Mouse (Mus musculus): ENCODE data around the gene Ccdc85b.
"Not testable (repeated sequence)": the region's sequence is repeated elsewhere in the genome, so short reads cannot be mapped to it uniquely, and the experiment has no call there.

The Ccdc85b gene

DNA sequence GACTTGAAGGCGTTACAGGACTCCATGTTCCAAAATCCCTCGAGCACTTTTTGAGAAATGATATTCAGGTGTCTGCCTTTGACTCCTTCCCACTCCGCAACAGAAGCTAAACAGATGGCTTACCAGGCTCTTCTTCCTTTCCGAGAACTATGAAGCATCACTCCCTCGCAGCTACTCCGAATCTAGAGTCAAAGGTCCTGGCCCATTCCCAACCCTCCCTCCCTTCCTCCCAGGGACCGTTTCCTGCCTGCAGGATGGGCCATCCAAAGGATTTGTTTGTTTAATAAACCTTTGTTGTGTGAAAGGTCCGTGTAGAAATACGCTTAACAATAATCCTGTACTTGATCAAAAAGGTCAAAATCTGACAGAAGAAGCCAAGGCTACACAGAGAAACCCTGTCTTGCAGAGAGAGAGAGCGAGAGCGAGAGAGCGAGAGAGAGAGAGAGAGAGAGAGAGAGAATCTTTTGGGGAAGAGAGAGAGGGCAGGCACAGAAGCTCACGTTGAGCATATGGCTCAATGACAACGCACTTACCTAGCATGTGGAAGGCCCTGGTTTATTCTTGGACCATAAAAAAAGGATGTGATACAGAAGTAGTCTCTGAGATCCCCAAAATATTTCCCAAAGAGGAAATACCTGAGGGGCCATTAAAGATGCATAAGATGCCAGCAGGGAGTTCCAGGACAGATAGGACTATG, at the start of gene Ccdc85b:
Gene Ccdc85b, minus strand, starts transcription at position 149 of the 697 bp plus-strand sequence.
- DNase-seq: no peak

DNA sequence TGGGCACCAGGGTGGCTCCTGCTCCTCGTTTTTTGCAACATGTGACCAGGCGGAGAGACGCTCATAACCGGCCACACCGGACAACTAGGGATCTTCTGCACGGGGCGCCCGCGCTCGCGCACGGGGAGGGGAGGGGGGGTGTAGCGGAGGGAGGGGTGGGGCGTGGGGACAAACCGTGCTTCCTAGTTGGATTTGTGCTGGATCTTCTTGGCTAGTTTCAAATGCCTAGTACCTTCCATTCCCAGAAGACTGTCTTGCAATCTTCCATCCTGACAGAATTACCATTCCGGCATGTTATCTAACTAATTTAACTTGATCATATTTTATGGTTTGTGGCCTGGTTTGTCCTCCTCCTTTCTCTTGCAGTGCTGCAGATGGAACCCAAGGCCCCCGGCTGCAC, 46.0 kb upstream of the Ccdc85b start, which contains the start of gene 1700020D05Rik:
Gene 1700020D05Rik, minus strand, starts transcription at position 101 of the 400 bp plus-strand sequence.
- DNase-seq: no peak

DNA sequence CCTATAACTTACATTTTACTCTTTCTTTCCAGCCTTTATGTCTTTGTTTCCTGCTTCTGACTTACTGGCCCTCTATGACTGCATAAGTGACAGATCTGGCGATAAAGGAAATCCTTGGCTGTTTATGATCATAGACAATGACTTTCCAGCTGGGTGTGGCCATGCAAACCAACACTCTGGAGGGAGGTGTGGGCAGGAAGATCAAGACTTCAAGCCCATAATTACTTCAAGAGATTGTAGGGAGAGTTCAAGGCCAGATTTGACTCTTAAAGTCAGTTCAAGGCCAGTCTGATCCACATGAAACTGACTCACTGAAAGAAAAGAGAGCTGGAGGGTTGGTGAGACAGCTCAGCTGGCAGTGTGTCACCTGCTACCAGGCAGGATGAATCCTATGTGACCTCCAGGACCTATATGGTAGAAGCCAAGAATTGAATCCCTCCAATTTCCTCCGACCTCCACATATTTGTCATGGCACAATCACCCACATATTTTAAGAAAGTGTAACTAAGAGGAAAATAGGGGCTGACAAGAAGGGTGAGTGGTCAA, 42.7 kb upstream of the Ccdc85b start:
- DNase-seq: no peak

DNA sequence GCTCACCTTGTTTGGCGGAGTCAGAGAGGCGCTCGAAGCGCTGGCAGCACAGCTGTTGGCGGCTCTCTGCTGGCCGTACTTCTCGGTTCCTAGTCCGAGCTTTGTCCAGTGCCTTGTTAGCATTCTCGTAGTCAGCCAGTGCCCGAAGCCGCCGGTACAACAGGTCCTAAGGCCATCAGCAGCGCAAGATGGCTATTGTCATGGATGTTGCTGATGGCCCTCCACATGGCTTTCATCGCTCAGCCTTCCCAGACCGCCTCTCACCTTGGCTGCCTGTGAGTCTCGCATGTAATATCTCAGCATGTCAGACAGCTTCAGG, 38.3 kb upstream of the Ccdc85b start:
- no peak for DNase-seq

DNA sequence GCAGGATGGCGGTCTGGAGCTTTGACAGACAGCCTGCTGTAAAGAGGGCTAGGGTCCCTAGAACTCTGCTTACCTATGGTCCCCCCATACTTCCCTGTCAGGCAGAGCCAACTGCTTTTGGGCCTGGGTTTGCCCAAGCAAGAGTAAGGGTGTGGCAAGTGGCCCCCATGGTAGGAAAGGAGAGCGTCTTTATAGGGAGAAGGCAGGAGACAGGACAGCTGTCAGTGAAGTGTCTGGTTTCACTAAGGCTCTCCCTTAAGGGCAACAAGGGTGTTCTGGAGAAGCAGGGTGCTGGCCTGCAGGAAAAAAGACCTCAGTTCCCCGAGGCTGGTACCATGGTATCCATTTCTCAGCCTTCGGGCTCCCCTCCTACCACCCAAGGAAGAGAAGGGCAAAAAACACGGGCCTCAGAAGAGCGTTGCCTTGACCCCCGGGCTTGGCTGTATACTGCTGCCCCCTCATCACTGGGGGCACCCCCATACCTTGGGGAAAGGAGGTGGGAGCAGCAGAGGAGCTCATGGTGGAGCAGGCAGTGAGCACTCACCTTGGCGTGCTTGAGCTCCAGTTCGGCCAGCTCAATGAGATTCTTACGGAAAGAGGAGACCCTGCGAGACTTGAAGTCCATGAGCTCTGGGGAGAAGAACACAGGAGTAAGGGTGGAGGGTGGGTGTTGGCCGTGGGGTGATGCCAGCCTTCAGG, 37.8 kb upstream of the Ccdc85b start:
- DNase-seq: no peak

DNA sequence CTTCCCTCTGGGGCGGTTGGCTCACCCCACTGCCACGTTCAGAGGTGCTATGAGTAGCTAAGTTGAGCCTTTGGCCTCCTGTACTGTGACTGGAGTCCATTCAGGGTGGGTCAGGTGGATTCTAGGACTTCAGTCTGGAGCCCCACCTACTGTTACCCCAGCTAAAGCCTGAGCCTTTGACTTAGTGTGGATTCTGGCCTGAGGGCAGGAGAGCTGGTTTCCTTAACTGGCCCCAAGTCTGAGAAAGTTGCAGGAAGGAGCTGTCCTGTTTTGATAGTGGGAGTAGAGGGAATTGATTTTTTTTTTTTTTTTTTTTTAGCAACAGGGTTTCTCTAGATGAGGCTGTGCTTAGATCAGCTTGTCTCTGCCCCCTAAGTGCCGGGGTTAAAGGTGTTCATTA, 36.6 kb upstream of the Ccdc85b start:
- DNase-seq: no peak

DNA sequence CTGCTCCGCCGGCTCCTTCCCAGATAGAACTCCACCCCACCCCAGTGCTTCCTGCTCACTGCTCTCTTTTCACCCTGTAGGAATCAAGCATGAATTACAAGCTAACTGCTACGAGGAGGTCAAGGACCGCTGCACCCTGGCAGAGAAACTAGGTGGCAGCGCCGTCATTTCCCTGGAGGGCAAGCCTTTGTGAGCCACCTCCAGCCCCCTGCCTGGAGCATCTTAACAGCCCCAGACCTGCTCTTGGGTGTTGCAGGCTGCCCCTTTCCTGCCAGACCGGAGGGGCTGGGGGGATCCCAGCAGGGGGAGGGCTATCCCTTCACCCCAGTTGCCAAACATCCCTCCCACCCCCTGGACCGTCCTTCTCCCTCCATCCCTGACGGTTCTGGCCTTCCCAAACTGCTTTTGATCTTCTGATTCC, 35.6 kb upstream of the Ccdc85b start:
- peak; percentile 53 to 61 for DNase-seq

DNA sequence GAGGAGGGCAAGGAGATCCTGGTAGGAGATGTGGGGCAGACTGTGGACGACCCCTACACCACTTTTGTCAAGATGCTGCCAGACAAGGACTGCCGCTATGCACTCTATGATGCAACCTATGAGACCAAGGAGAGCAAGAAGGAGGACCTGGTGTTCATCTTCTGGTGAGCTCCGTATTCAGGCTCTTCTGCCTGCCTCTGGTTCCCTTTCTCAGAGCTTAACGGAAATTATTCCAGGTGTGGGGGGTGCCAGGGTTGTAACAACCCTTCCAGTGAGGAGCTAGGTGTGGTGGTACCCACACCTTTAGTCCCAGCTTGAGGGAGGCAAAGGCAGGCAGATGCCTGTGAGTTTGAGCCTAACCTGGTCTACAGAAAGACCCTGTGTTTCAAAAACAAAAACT, 34.9 kb upstream of the Ccdc85b start:
- DNase-seq: no peak

DNA sequence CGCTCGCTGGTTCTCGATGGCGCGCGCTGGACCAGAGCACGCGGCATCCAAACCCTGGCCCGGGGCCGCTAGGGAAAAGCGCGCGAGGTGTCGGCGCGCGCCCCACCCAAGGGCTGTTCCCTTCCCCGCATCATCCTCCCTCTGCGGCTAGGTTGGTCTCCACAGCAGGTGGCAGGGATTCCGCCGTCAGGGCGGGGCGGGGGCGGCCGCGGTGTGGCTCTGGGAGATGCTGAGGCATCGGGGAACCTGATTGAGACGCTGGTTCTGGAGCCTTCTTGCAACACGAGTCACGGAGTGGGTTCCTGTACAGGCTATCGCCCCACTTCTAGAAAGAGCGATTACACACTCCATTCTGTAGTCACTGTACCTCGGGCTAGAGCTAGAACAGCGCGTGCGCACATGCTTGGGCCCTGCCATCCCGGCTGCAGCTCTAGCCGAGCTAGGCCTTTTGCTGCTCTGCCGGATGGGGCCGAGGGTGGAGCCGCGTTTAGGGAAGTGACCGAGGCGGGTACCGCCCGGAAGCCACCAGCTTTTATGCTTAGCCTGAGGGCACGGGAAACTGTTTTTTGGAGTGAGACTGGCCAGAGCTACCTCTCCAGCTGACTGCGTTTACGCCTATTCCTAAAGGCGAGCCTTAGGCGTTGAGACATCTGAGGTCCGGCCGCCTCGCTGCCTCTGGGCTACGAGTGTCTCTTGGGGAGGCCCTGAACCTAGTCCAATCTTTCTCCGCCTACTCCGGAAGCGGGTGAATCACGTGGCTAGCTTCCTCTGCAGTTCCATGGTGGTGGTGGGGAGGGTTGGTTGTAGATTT, 33.4 kb upstream of the Ccdc85b start:
- DNase-seq: peak; percentile 91

DNA sequence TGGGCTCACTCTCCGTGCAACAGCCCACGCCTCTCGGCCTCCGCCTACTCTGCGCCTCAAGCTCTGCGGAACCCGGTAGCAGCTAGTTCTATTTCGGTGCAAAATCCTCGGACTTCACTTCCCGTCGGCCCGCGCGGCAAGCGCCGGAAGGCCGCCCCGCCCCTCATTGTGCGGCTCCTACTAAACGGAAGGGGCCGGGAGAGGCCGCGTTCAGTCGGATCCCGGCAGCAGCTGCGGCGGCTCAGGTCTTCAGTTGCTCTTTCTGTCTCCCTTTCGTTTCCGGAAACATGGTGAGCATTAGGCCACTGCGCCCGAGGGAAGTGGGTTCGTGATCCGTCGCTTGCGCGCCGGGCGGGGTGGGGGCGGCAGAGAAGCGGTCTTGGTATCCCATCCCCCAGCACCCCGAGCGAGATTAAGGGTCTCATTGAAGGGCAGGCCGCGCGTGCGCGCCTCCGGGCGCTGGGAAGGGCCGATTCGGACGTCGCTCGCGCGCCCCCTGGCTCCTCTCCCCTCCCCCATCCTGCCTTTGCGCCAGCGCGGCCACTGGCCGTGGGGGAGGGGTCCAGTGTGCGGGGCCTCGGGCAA, 32.7 kb upstream of the Ccdc85b start, which contains the start of gene Cfl1:
Gene Cfl1, plus strand, starts transcription at position 143 of the 585 bp plus-strand sequence.
- DNase-seq: peak; percentile 94 to 95

DNA sequence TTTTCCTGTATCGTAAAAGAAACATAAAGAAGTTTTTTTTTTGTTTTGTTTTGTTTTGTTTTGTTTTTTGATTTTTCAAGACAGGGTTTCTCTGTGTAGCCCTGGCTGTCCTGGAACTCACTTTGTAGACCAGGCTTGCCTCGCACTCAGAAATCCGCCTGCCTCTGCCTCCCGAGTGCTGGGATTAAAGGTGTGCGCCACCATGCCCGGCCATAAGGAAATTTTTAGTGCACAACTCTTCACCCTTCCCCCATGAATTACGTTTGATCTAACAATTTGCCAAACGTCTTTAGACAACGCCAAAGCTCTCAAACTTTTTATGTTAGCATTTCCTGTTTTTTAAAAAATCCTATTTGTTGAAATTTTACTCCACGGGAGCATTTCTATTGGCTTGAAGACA, 32.0 kb upstream of the Ccdc85b start:
- DNase-seq: not testable (repeated sequence)

DNA sequence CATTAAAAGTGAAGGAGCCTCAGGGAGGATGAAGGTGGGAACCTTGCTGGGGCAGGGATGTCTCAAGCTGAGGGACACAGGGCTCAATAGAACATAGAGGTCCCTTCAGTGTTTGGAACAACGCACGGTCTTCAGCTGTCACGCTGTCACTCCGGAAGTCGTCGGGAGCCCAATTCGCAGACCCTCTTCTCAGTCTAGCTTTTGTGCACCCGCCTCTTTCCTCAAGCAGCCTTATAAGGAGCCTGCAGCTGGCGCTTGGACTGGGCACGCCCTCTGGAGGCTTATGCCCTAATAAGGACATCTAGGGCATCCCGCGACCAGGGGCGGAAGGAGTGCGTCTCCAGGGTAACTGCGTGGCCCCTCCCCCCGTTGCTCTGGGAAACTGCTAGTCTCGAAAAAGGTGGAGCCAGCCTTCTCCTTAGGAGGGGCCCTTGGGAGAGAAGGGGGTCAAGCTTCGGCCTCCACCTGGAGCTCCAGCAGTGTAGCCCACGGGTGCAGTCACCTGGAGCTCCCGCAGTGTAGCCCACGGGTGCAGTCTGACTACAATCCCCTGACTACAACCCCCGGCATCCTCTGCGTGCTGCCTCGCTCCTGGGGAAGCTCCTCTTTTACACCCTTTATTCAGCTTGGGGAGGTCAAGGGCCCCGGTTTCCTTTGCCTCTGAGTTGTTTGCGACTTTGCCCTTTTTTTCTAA, 31.3 kb upstream of the Ccdc85b start:
- peak; percentile 95 to 96 for DNase-seq

DNA sequence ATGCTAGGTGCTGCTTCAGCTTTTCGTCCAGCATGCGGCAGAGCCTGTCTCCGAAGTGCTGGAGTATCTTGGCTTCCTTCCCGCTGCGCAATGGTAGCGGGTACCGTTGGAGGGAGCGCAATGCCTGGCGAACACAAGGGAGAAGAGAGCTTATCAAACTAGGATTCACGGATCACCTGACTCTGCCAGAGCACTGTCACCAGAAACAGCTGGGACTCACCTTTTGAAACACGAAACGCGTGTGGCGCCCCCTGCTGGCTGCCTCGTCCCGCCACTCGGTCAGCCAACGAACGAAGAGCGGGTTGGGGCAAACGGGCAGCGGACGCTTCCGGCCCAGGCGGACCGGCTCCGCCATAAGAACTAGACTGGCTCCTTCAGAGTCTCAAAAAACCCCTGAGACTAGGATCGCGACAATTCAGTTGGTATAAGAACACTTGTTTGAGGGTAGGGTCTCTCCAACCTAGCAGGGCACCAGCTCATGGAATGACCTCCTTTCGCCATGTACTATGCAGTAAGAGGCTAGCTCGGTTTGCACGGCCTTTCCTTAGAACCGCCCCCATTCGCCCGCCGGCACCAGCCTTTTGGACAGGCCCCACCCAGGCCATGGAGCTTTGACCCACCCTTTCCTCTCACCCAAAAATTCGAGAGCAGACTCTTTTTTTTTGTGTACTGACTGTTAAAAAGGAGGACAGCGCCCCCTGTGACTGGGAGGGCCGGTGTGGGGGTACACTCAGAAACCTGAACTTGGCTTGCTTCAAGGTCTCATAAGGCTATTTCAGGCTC, 30.3 kb upstream of the Ccdc85b start, which contains the start of gene Mus81:
Gene Mus81, minus strand, starts transcription at position 635 of the 783 bp plus-strand sequence.
- peak; percentile 99 for DNase-seq

DNA sequence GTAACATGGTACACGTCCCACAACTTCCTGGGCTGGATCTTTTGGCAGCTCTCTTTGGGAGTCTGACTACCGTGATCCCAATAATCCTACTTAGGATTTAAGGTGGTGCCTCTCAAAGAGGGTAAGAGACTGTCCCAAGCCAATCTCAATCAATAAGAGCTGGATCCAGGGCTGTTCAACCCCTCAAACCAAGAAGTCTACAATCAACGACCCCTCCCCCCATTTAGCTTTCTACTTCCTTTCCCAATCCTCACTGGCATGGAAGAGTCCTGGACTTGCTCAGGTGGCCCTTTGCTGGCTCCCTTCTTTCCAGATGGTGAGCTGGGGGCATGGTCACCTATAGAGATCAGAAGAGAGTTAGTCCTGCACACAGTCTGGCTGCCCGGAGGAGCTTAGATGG, 29.1 kb upstream of the Ccdc85b start:
- DNase-seq: no peak

DNA sequence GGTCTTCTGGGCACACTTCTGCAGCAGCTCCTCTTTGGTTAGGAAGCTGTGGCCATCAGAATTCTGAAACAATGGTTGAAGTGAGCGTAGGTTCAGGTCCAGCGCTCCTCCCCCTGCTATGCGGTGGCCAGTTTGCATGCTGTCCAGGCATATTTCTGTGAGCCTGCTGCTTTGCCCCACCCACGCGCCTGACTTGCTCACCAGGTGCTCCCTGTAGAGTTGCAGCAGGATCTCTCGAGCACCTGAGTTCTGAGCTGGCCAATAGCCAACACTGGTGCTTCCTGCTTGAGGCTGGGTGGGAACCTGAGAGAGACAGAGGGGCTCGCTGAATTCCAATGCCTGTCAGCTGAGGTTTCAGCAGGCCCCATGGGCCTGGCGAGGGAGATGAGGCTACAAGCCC, 28.6 kb upstream of the Ccdc85b start:
- DNase-seq: no peak

DNA sequence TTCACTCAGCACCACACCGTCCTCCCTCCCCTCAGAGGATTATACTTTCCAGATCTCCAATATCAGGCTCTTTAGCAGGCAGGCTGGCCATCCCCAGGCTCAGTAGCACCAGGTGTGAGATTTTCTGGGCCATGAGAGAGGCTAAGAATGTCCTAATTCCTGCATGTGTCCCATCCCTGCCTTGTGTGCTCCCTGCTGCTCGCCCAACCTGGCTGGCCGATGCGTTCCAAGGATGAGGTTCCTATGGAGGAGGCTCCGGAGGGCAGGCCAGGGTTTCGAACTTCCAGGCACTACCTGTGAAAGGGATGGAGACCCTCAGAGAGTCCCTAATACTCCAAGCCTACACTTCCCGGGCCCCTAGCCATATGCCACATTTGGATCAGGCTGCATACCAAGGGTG, 28.1 kb upstream of the Ccdc85b start:
- DNase-seq: no peak

DNA sequence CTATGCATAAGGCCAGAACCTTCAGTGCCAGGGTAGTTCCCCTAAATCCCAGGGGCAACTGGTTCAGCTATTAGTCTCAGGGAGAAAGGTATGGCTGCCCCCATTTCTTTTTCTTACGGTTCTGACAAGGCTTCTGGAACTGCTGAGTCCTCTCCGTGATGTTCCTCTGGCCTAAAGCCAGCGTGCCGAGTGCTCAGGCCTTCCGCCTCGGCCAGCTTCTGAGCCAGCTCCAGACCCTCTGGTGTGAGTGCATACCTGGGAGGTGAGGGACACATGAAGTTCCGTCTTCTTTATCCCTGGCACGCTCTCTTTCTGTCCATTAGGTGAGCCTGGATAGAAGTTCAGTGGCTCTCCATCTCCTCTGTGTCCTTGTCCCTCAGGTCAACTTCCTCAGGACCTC, 27.7 kb upstream of the Ccdc85b start:
- no peak for DNase-seq

DNA sequence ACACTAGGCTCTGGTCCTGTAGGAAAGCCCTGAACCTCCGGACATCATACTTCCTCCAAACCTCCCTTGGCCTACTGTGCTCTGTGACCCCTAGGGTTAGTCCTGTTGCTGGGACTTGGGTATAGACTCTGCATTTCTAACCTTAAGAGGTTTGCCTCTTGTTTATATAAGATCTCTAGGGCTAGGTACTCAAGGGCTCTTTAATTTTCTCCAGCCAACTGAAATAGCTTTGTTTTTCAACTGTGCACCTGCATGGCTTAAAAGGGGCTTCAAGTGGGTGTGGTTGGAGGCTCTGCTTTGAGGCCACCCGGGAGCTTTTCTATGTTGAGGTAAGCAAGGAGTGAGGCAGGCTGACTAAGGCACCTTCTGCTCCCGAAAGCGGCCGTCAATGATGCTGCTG, 26.8 kb upstream of the Ccdc85b start:
- no peak for DNase-seq

DNA sequence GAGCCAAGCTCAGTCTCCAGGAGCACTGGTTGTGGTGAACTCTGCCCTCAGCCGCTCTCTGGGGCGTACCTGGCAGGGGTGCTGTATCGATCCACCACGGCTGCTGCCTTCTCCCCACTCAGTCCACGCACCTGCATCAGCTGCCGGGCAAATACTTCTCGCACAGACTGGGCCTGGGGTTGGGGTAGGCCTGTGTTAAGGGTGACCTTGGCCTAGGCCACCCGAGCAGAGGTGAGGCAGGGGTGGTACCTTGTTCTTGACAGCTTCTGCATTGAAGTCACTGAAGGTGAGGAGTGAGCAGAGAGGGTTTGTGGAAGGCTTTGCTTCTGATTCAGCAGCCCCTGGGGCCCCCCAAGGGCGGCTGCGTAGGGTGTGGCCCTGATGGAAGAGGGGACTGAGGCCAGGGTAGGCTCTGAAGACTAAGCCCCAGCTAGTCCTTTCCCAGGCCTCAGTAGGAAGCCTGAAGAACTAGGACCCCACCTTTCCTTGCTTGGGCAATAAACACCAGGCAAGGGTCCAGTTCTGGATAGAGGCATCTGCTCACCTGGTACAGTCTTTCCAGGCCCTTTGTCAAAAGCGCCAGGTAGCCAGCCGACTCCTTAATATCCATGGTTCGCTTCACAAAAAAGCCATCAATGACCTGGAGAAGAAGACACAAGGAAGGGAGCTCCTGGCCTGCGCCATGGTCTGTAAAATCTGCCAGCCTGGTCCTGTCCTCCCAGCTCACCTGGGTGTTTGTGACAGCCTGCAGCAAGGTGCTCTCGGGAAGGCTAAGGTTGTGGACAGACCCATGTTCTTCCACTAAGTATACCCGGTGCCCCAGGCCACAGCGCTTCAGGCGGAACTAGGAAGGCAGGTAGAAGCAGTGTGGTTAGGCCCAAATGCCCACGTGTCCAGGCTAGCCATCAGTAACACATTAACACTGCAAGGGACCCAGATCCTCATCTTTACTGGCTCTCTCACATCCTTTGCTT, 26.0 kb upstream of the Ccdc85b start:
- no peak for DNase-seq

DNA sequence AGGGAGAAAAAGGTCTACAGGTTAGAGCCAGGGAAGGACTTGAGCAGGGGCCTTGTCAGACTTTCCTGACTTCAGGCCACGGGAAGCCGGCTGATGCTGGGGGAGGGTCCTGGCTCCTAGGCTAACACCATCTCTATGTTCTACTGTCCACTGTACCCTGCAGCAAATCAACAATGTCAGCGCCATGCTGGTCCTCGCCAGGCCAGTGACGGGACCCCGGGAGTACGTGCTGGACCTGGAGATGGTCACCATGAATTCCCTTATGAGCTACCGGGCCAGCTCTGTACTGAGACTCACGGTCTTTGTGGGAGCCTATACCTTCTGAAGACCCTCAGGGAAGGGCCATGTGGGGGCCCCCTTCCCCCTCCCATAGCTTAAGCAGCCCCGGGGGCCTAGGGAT, 23.7 kb upstream of the Ccdc85b start:
- DNase-seq: no peak
